Mouse (Mus musculus) heart, embryonic 11.5 days (tissue): ENCODE results near the gene Arhgap25. TPM values are rescaled to one million over a fixed set of nuclear protein-coding genes. Genes with fewer than 3 reads are reported as not detected.

Experiments
- ATAC-seq: fragments of 200-750 bp; cut with Nextera tagmentation; replicated peaks from 2 replicates; pipeline ENCODE4 v1.8.0; 2017; ENCODE audit warnings: moderate library complexity; ENCODE audit not compliant: insufficient number of reproducible peaks, low FRiP score, low TSS enrichment
- H3K27ac ChIP-seq: fragments of 300-500 bp; sonication (generic); 2 replicates; pipeline ENCODE4 v1.5.1; 2014; ENCODE audit warnings: mild to moderate bottlenecking, low read depth, low read length
- H3K27me3 ChIP-seq: fragments of 300-500 bp; sonication (generic); 2 replicates; pipeline ENCODE4 v1.6.1; 2014; ENCODE audit warnings: mild to moderate bottlenecking, low read length, mixed read lengths; ENCODE audit not compliant: control insufficient read depth, insufficient read depth
- H3K36me3 ChIP-seq: fragments of 300-500 bp; sonication (generic); 2 replicates; pipeline ENCODE4 v1.6.1; 2014; ENCODE audit warnings: mild to moderate bottlenecking, low read length, moderate library complexity, mixed read lengths; ENCODE audit not compliant: control insufficient read depth, insufficient read depth
- H3K4me1 ChIP-seq: fragments of 300-500 bp; sonication (generic); 2 replicates; pipeline ENCODE4 v1.6.1; 2014; ENCODE audit warnings: low read length; ENCODE audit not compliant: control insufficient read depth, insufficient read depth
- H3K4me2 ChIP-seq: fragments of 300-500 bp; sonication (generic); 2 replicates; pipeline ENCODE4 v1.6.1; 2014; ENCODE audit warnings: mild to moderate bottlenecking, moderate library complexity
- H3K4me3 ChIP-seq: fragments of 300-500 bp; sonication (generic); 2 replicates; pipeline ENCODE4 v1.5.1; 2014; ENCODE audit warnings: low read depth, low read length
- H3K9ac ChIP-seq: fragments of 300-500 bp; sonication (generic); 2 replicates; pipeline ENCODE4 v1.6.1; 2014; ENCODE audit warnings: mild to moderate bottlenecking, low read depth, low read length, moderate library complexity
- H3K9me3 ChIP-seq: fragments of 300-500 bp; sonication (generic); replicated peaks from 2 replicates; pipeline ENCODE4 v1.6.1; 2016; ENCODE audit warnings: low read length; ENCODE audit not compliant: control insufficient read depth
- WGBS: fragments of 180-500 bp; shearing (Covaris S2); extraction: QIAGEN DNeasy Blood & Tissue Kit; methylation state at CpG from one replicate; pipeline ENCODE4 v1.1.7; 2014; ENCODE audit not compliant: insufficient replicate concordance; 5-methylcytosine and 5-hydroxymethylcytosine counted together
- polyA plus RNA-seq: library from polyadenylated mRNA; unstranded; fragments of >200 nt; fragmentation: Nextera tagmentation; extraction: Ambion mirVana; gene quantifications from 2 replicates; pipeline ENCODE4 v1.2.1, GENCODE M21; 2014

Arhgap25 gene
- polyA plus RNA-seq, 1 experiment from 2014 or later = 1.6 TPM

DNA sequence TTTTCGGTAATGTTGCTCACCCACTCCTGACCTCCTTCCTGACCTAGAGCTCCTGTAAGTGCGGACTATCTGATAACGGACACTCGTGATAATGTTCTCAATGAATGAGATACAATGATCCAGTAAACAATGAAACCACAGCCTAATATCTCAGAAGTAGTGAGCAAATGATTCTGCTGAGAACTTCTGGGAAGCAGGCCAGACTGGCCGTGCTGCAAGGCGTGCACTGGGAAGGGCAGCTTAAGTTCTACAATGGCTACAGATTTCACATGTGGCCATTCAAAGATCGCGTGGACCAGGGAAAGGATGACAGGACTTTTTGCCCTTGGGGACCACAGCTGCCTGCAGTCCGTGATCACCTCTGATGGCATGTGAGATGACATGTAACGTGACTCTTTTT lies 64.7 kb downstream of the Arhgap25 start:
- H3K27me3 ChIP-seq = no peaks in the 10 kb centered on the region
- no peak overlapping the region for H3K4me2 ChIP-seq
- H3K27ac ChIP-seq = no peak overlapping the region
- no peak overlapping the region for H3K9ac ChIP-seq
- H3K4me1 ChIP-seq = no peaks in the 10 kb centered on the region
- no peaks in the 10 kb centered on the region for H3K9me3 ChIP-seq
- no peak for ATAC-seq
- 75% methylated on average over 10 of the region's 10 CpGs for WGBS
- no peak overlapping the region for H3K4me3 ChIP-seq
- H3K36me3 ChIP-seq = no peaks in the 10 kb centered on the region

DNA sequence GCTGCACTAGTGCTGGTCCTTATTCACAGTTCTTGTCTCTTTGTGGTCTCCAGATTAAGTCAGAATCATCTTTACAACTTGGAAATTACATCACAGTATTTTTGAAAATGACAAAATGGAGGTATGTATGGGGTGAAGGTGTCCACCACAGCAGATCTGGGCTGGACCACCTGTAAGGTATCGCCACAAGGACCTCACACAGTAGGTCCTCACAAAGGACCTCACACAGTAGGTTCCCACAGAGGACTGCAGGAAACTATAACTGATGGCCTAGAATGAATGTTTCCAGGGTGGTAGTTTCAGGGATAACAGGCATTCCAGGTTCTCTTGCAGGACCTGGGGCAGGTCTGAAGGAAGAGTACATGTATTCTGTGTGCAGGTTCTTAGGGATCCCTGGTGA lies 65.7 kb downstream of the Arhgap25 start:
- Histone ChIP-seq H3K4me2 (no peak overlapping the region), H3K9ac (no peak overlapping the region), H3K4me1 (no peaks in the 10 kb centered on the region), H3K9me3 (no peaks in the 10 kb centered on the region), H3K27me3 (peaks cover 3% of the 10 kb centered on the region; the same call in 1 of the 2 replicates), H3K36me3 (no peaks in the 10 kb centered on the region), H3K27ac (no peak overlapping the region), H3K4me3 (no peak overlapping the region)
- WGBS = 88% methylated on average over 1 of the region's 1 CpGs
- ATAC-seq = no peak

- ATAC-seq = no peak
- 13% methylated on average over 12 of the region's 12 CpGs for WGBS
- Histone ChIP-seq H3K9ac (no peak overlapping the region), H3K27ac (no peak overlapping the region), H3K4me2 (peak overlapping the region; percentile 48), H3K36me3 (no peaks in the 10 kb centered on the region), H3K27me3 (peaks cover 3% of the 10 kb centered on the region; the same call in 1 of the 2 replicates), H3K9me3 (no peaks in the 10 kb centered on the region), H3K4me3 (no peak overlapping the region), H3K4me1 (no peaks in the 10 kb centered on the region)
Measured at GRCm38 (mm10) chr6:87466221-87466620, 66.8 kb downstream of the Arhgap25 start.

GRCm38 (mm10) chr6:87455507-87455906 lies 77.6 kb downstream of the Arhgap25 start:
- Histone ChIP-seq H3K27ac (no peak overlapping the region), H3K4me2 (no peak overlapping the region), H3K36me3 (no peaks in the 10 kb centered on the region), H3K4me1 (no peaks in the 10 kb centered on the region), H3K27me3 (peaks cover 13% of the 10 kb centered on the region), H3K9me3 (no peaks in the 10 kb centered on the region), H3K9ac (no peak overlapping the region), H3K4me3 (no peak overlapping the region)
- no peak for ATAC-seq
- 49% methylated on average over 6 of the region's 6 CpGs for WGBS

DNA sequence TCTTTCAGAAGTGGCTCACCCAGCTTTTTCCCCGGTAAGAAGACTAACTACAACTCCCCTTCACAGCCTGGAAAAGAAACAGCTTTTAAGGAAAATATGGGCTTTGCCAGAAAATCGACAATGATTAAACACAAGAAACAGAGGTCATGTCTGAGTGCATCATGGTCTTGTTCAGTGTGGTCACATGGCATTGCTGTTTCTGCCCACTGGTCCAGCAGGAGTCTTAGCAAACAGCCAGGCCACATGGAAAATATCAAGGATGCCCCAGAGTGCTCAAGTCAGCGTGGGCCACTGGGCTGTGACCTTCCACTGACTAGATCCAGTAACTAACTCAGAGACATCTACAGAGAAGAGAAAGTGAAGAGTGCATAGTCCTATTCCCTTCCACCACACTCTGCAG lies 81.3 kb downstream of the Arhgap25 start:
- Histone ChIP-seq H3K27me3 (peaks cover 11% of the 10 kb centered on the region; the same call in 1 of the 2 replicates), H3K4me2 (no peak overlapping the region), H3K4me3 (no peak overlapping the region), H3K36me3 (no peaks in the 10 kb centered on the region), H3K27ac (no peak overlapping the region), H3K9ac (no peak overlapping the region), H3K4me1 (peaks cover 10% of the 10 kb centered on the region; the same call in 1 of the 2 replicates), H3K9me3 (no peaks in the 10 kb centered on the region)
- ATAC-seq = no peak
- WGBS = 64% methylated on average over 3 of the region's 3 CpGs

- Histone ChIP-seq H3K9ac (no peak overlapping the region), H3K36me3 (no peaks in the 10 kb centered on the region), H3K4me3 (no peak overlapping the region), H3K4me1 (peaks cover 10% of the 10 kb centered on the region; the same call in 1 of the 2 replicates), H3K9me3 (no peaks in the 10 kb centered on the region), H3K4me2 (no peak overlapping the region), H3K27me3 (peaks cover 11% of the 10 kb centered on the region; the same call in 1 of the 2 replicates), H3K27ac (no peak overlapping the region)
- no peak for ATAC-seq
- WGBS = 53% methylated on average over 3 of the region's 3 CpGs
Measured at GRCm38 (mm10) chr6:87451016-87451415, 82.0 kb downstream of the Arhgap25 start.

GRCm38 (mm10) chr6:87449534-87449933 lies 83.5 kb downstream of the Arhgap25 start:
- Histone ChIP-seq H3K9ac (no peak overlapping the region), H3K27ac (no peak overlapping the region), H3K27me3 (peaks cover 8% of the 10 kb centered on the region; the same call in 1 of the 2 replicates), H3K4me1 (peaks cover 13% of the 10 kb centered on the region; the same call in 1 of the 2 replicates), H3K36me3 (no peaks in the 10 kb centered on the region), H3K4me3 (no peak overlapping the region), H3K9me3 (no peaks in the 10 kb centered on the region), H3K4me2 (no peak overlapping the region)
- no peak for ATAC-seq
- WGBS = 44% methylated on average over 3 of the region's 3 CpGs

- H3K27me3 ChIP-seq = peaks cover 5% of the 10 kb centered on the region; the same call in 1 of the 2 replicates
- no peak overlapping the region for H3K4me2 ChIP-seq
- no peaks in the 10 kb centered on the region for H3K9me3 ChIP-seq
- H3K4me1 ChIP-seq = peaks cover 23% of the 10 kb centered on the region
- H3K36me3 ChIP-seq = no peaks in the 10 kb centered on the region
- WGBS = 82% methylated on average over 4 of the region's 4 CpGs
- H3K4me3 ChIP-seq = no peak overlapping the region
- ATAC-seq = no peak
- no peak overlapping the region for H3K9ac ChIP-seq
- H3K27ac ChIP-seq = no peak overlapping the region
Measured at GRCm38 (mm10) chr6:87447217-87447616, 85.8 kb downstream of the Arhgap25 start.

- Histone ChIP-seq H3K9ac (no peak overlapping the region), H3K4me3 (no peak overlapping the region), H3K9me3 (no peaks in the 10 kb centered on the region), H3K4me2 (no peak overlapping the region), H3K4me1 (peaks cover 38% of the 10 kb centered on the region), H3K27me3 (peaks cover 3% of the 10 kb centered on the region; the same call in 1 of the 2 replicates), H3K36me3 (no peaks in the 10 kb centered on the region), H3K27ac (no peak overlapping the region)
- 66% methylated on average over 7 of the region's 7 CpGs for WGBS
- ATAC-seq = no peak
Measured at GRCm38 (mm10) chr6:87445222-87445621, 87.8 kb downstream of the Arhgap25 start.
